Mouse (Mus musculus) liver, embryonic 15.5 days (tissue): Measurements from ENCODE around the gene Atp8b4. TPM values are rescaled to one million over a fixed set of nuclear protein-coding genes. Genes with fewer than 3 reads are reported as not detected.

Experiments used
- ATAC-seq: fragments of 200-750 bp; cut with Nextera tagmentation; 2 replicates; pipeline ENCODE4 v1.8.0; 2017; ENCODE audit warnings: moderate number of reproducible peaks, mild to moderate bottlenecking, moderate library complexity; ENCODE audit not compliant: insufficient read depth
- H3K27ac ChIP-seq: fragments of 300-500 bp; sonication (generic); replicated peaks from 2 replicates; pipeline ENCODE4 v1.5.1; 2015; ENCODE audit warnings: mild to moderate bottlenecking, inconsistent platforms
- H3K27me3 ChIP-seq: fragments of 300-500 bp; sonication (generic); 2 replicates; pipeline ENCODE4 v1.6.1; 2015; ENCODE audit warnings: mild to moderate bottlenecking, inconsistent platforms
- H3K36me3 ChIP-seq: fragments of 300-500 bp; sonication (generic); replicated peaks from 2 replicates; pipeline ENCODE4 v1.6.1; 2015; ENCODE audit warnings: moderate library complexity, mild to moderate bottlenecking, inconsistent platforms
- H3K4me1 ChIP-seq: fragments of 300-500 bp; sonication (generic); replicated peaks from 2 replicates; pipeline ENCODE4 v1.6.1; 2015; ENCODE audit warnings: inconsistent platforms
- H3K4me2 ChIP-seq: fragments of 300-500 bp; sonication (generic); 2 replicates; pipeline ENCODE4 v1.6.1; 2015; ENCODE audit warnings: moderate library complexity, mild to moderate bottlenecking, inconsistent platforms
- H3K4me3 ChIP-seq: fragments of 300-500 bp; sonication (generic); replicated peaks from 2 replicates; pipeline ENCODE4 v1.5.1; 2015; ENCODE audit warnings: mild to moderate bottlenecking, inconsistent platforms
- H3K9ac ChIP-seq: fragments of 300-500 bp; sonication (generic); 2 replicates; pipeline ENCODE4 v1.6.1; 2015; ENCODE audit warnings: moderate library complexity, mild to moderate bottlenecking, inconsistent platforms
- H3K9me3 ChIP-seq: fragments of 300-500 bp; sonication (generic); replicated peaks from 2 replicates; pipeline ENCODE4 v1.6.1; 2016; ENCODE audit warnings: inconsistent platforms
- WGBS: fragments of 180-500 bp; shearing (Covaris S2); methylation state at CpG from one replicate; pipeline ENCODE4 v1.1.7; 2015; ENCODE audit warnings: mixed read lengths; ENCODE audit not compliant: insufficient replicate concordance; 5-methylcytosine and 5-hydroxymethylcytosine counted together
- polyA plus RNA-seq: library from polyadenylated mRNA; unstranded; fragments of >200 nt; fragmentation: Nextera tagmentation; extraction: Ambion mirVana; gene quantifications from 2 replicates; pipeline ENCODE4 v1.2.1, GENCODE M21; 2015

Atp8b4 gene
- polyA plus RNA-seq, 1 experiment from 2014 or later, result 6.7 TPM

GRCm38 (mm10) chr2:126360688-126361087 is 139.8 kb downstream of the Atp8b4 start:
- H3K4me2 ChIP-seq, result no peak overlapping the region
- WGBS, result 54% methylated on average over 6 of the region's 6 CpGs
- H3K9ac ChIP-seq, result no peak overlapping the region
- no peaks in the 10 kb centered on the region for H3K9me3 ChIP-seq
- no peak overlapping the region for H3K4me3 ChIP-seq
- no peak overlapping the region for H3K27ac ChIP-seq
- no peak for ATAC-seq
- peaks cover 24% of the 10 kb centered on the region for H3K4me1 ChIP-seq
- no peaks in the 10 kb centered on the region for H3K27me3 ChIP-seq
- no peaks in the 10 kb centered on the region for H3K36me3 ChIP-seq

GRCm38 (mm10) chr2:126359965-126360364 is 140.5 kb downstream of the Atp8b4 start:
- no peaks in the 10 kb centered on the region for H3K36me3 ChIP-seq
- 61% methylated on average over 3 of the region's 3 CpGs for WGBS
- H3K4me3 ChIP-seq, result no peak overlapping the region
- H3K27me3 ChIP-seq, result no peaks in the 10 kb centered on the region
- ATAC-seq, result no peak
- H3K4me2 ChIP-seq, result no peak overlapping the region
- H3K9me3 ChIP-seq, result no peaks in the 10 kb centered on the region
- no peak overlapping the region for H3K9ac ChIP-seq
- no peak overlapping the region for H3K27ac ChIP-seq
- peaks cover 24% of the 10 kb centered on the region for H3K4me1 ChIP-seq

DNA sequence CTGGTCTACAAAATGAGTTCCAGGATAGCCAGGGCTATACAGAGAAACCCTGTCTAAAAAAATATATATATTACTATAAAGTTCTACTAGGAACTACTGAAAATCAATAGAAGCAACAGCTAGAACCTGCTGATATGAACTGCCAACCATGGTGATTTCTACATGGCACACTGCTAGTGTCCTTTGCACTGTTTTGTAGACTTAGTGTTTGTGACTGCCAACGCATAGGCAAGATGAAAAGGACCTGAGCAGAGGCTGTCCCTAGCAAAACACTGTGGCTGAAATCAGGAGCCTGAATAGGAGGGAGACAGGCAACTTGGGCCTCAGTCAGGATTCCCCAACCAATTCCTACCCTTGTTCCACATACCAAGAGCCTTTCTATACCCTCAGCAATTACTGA is 141.2 kb downstream of the Atp8b4 start:
- no peaks in the 10 kb centered on the region for H3K36me3 ChIP-seq
- H3K4me2 ChIP-seq, result no peak overlapping the region
- H3K9me3 ChIP-seq, result no peaks in the 10 kb centered on the region

DNA sequence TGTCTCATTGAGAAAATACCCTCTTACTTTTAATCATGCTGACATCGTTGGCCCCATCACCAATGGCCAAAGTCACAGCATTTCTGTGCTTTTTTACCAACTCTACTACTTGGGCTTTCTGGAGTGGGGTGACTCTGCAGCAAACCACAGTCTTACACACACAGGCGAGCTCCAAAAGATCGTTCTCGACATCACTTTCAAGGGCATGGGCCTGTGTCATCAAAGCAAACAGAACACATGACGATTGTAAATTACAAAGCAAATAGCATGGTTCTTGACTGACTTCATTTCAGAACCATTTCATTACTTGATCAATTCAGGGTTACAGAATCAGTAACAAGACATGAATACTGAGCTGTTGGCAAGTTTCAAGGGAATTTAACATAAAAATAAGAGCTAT is 141.7 kb downstream of the Atp8b4 start:
- H3K9me3 ChIP-seq, result no peaks in the 10 kb centered on the region
- no peak for ATAC-seq
- no peaks in the 10 kb centered on the region for H3K36me3 ChIP-seq
- H3K4me3 ChIP-seq, result no peak overlapping the region
- H3K27me3 ChIP-seq, result no peaks in the 10 kb centered on the region
- H3K4me1 ChIP-seq, result peaks cover 16% of the 10 kb centered on the region
- H3K27ac ChIP-seq, result no peak overlapping the region
- H3K4me2 ChIP-seq, result no peak overlapping the region
- H3K9ac ChIP-seq, result no peak overlapping the region
- WGBS, result 67% methylated on average over 5 of the region's 5 CpGs

More for the DNA sequence above, 141.2 kb downstream of the Atp8b4 start:
- Histone ChIP-seq H3K4me3 (no peak overlapping the region), H3K27me3 (no peaks in the 10 kb centered on the region), H3K27ac (no peak overlapping the region), H3K4me1 (peaks cover 21% of the 10 kb centered on the region), H3K9ac (no peak overlapping the region)
- WGBS, result 59% methylated on average over 1 of the region's 1 CpGs
- ATAC-seq, result no peak

- no peaks in the 10 kb centered on the region for H3K9me3 ChIP-seq
- no peak overlapping the region for H3K9ac ChIP-seq
- H3K27ac ChIP-seq, result no peak overlapping the region
- peaks cover 3% of the 10 kb centered on the region; the same call in 1 of the 2 replicates for H3K4me1 ChIP-seq
- H3K27me3 ChIP-seq, result no peaks in the 10 kb centered on the region
- no peak for ATAC-seq
- H3K4me3 ChIP-seq, result no peak overlapping the region
- 70% methylated on average over 2 of the region's 2 CpGs for WGBS
- H3K36me3 ChIP-seq, result no peaks in the 10 kb centered on the region
- no peak overlapping the region for H3K4me2 ChIP-seq
Observed at GRCm38 (mm10) chr2:126355259-126355658, 145.2 kb downstream of the Atp8b4 start.

GRCm38 (mm10) chr2:126351811-126352210 is 148.7 kb downstream of the Atp8b4 start:
- Histone ChIP-seq H3K27ac (no peak overlapping the region), H3K9ac (no peak overlapping the region), H3K9me3 (no peaks in the 10 kb centered on the region), H3K4me2 (no peak overlapping the region), H3K4me3 (no peak overlapping the region), H3K27me3 (no peaks in the 10 kb centered on the region), H3K36me3 (no peaks in the 10 kb centered on the region), H3K4me1 (no peaks in the 10 kb centered on the region)
- 49% methylated on average over 1 of the region's 1 CpGs for WGBS
- ATAC-seq, result no peak

DNA sequence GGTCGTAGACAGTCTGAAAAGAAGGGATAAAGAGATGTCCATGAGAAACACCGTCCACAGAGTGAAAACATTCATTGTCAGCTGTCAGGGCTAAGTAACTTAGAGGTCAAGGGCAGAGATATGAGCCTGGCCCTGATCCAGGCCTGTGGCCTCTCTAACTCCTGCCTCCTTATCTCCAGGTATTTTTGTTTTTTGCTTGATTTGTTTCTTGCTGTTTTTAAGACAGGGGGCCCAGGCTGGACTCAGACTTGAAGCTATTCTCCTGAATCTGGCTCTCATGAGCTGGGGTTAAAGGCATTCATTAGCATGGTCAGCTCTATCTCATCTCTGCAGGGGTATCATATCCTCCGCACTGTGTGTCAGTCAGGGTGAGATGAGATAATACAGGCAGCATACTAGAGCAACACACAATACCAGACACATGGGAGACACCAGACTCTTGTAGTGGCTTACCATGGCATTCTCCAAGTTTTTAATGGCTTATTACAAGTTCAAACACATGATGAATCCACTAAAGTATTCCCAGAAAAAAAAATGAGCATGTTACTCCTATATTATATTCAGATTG is 157.4 kb downstream of the Atp8b4 start:
- Histone ChIP-seq H3K9me3 (no peaks in the 10 kb centered on the region), H3K9ac (no peak overlapping the region), H3K4me1 (0 out of 2 replicates have a peak, but pooled peaks cover 4% of the 10 kb centered on the region), H3K4me3 (no peak overlapping the region), H3K4me2 (no peak overlapping the region), H3K27ac (no peak overlapping the region), H3K36me3 (no peaks in the 10 kb centered on the region), H3K27me3 (no peaks in the 10 kb centered on the region)
- WGBS, result 30% methylated on average over 3 of the region's 3 CpGs
- ATAC-seq, result no peak

DNA sequence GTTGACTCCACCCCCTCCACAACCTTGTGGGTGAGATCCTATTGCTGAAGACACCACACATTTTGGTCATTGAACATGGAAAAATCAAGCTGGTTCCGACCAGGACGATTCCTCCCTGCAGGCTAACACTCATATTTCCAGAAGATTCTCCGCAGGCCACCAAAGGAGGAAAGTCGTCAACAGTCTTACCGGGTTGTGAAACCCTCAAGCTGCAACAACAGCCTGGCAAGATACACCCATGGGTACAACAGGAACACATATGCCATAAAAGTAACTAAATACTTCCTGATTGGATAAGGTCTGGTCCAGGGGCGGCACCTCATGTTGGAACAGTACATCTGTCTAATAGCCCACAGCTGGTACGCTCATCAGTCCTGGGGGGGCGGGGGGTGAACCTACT is 159.0 kb downstream of the Atp8b4 start:
- WGBS, result 74% methylated on average over 8 of the region's 8 CpGs
- no peaks in the 10 kb centered on the region for H3K36me3 ChIP-seq
- ATAC-seq, result no peak
- H3K9ac ChIP-seq, result no peak overlapping the region
- H3K27me3 ChIP-seq, result no peaks in the 10 kb centered on the region
- H3K27ac ChIP-seq, result no peak overlapping the region
- no peaks in the 10 kb centered on the region for H3K9me3 ChIP-seq
- 0 out of 2 replicates have a peak, but pooled peaks cover 4% of the 10 kb centered on the region for H3K4me1 ChIP-seq
- H3K4me2 ChIP-seq, result no peak overlapping the region
- no peak overlapping the region for H3K4me3 ChIP-seq

- Histone ChIP-seq H3K9ac (no peak overlapping the region), H3K27me3 (no peaks in the 10 kb centered on the region), H3K4me3 (no peak overlapping the region), H3K4me1 (0 out of 2 replicates have a peak, but pooled peaks cover 4% of the 10 kb centered on the region), H3K36me3 (no peaks in the 10 kb centered on the region), H3K9me3 (no peaks in the 10 kb centered on the region), H3K27ac (no peak overlapping the region), H3K4me2 (no peak overlapping the region)
- no peak for ATAC-seq
- 61% methylated on average over 7 of the region's 7 CpGs for WGBS
Observed at GRCm38 (mm10) chr2:126340201-126340600, 160.3 kb downstream of the Atp8b4 start.

- ATAC-seq, result no peak
- Histone ChIP-seq H3K4me2 (no peak overlapping the region), H3K27me3 (no peaks in the 10 kb centered on the region), H3K4me1 (0 out of 2 replicates have a peak, but pooled peaks cover 4% of the 10 kb centered on the region), H3K4me3 (no peak overlapping the region), H3K9me3 (no peaks in the 10 kb centered on the region), H3K27ac (no peak overlapping the region), H3K9ac (no peak overlapping the region), H3K36me3 (no peaks in the 10 kb centered on the region)
- WGBS, result 67% methylated on average over 8 of the region's 8 CpGs
Observed at GRCm38 (mm10) chr2:126339516-126339915, 161.0 kb downstream of the Atp8b4 start.

GRCm38 (mm10) chr2:126337143-126337542 is 163.3 kb downstream of the Atp8b4 start:
- H3K4me2 ChIP-seq, result no peak overlapping the region
- no peak overlapping the region for H3K4me3 ChIP-seq
- H3K4me1 ChIP-seq, result no peaks in the 10 kb centered on the region
- H3K36me3 ChIP-seq, result no peaks in the 10 kb centered on the region
- WGBS, result 52% methylated on average over 5 of the region's 5 CpGs
- H3K27ac ChIP-seq, result no peak overlapping the region
- no peaks in the 10 kb centered on the region for H3K9me3 ChIP-seq
- H3K27me3 ChIP-seq, result no peaks in the 10 kb centered on the region
- no peak overlapping the region for H3K9ac ChIP-seq
- ATAC-seq, result no peak

DNA sequence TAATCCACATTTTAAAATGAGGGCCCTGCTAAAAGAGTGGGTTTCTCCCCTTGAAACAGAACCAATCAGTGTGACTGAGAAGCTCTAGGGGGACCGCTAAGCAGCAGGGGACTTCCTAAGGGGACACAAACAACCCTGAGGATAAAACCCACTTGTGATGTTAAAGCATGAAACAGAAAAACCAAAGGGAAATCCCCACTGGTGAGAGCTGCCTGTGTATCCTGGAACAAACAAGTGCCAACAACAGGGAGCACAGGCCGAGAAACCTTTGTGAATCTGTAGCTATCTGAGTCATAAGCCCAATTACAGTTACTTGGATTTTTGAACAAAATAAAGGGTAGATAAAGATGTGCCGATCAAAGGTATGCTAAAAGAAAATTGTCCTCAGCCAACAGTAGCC is 168.7 kb downstream of the Atp8b4 start:
- no peak overlapping the region for H3K4me3 ChIP-seq
- no peaks in the 10 kb centered on the region for H3K4me1 ChIP-seq
- no peak overlapping the region for H3K4me2 ChIP-seq
- no peaks in the 10 kb centered on the region for H3K9me3 ChIP-seq
- H3K27me3 ChIP-seq, result no peaks in the 10 kb centered on the region
- 61% methylated on average over 3 of the region's 3 CpGs for WGBS
- no peak overlapping the region for H3K9ac ChIP-seq
- H3K27ac ChIP-seq, result no peak overlapping the region
- no peaks in the 10 kb centered on the region for H3K36me3 ChIP-seq
- no peak for ATAC-seq
